Mouse (Mus musculus) left cerebral cortex, adult 9 months (tissue): ENCODE measurements around the gene Spice1.

Experiments
- DNase-seq, 2 experiments: peaks; one replicate each; pipeline ENCODE4 v3.0.0; 2022; ENCODE audit warnings: low spot score in 2 of 2

The Spice1 gene

GRCm38 (mm10) chr16:44347071-44347901 lies at the start of gene Spice1:
Spice1 (plus strand) TSS chr16:44347121.
- peak; percentile 64 to 91 for DNase-seq

GRCm38 (mm10) chr16:44299438-44300093 lies 47.4 kb upstream of the Spice1 start:
- DNase-seq: no peak

GRCm38 (mm10) chr16:44302126-44302892 lies 44.6 kb upstream of the Spice1 start:
- DNase-seq: no peak

GRCm38 (mm10) chr16:44303822-44304221 lies 43.1 kb upstream of the Spice1 start:
- DNase-seq: no peak

- no peak for DNase-seq
Observed at GRCm38 (mm10) chr16:44305606-44306005, 41.3 kb upstream of the Spice1 start.

- DNase-seq: no peak
Observed at GRCm38 (mm10) chr16:44313422-44313821, 33.5 kb upstream of the Spice1 start.

- no peak for DNase-seq
Observed at GRCm38 (mm10) chr16:44316350-44316749, 30.6 kb upstream of the Spice1 start.

GRCm38 (mm10) chr16:44320232-44320631 lies 26.7 kb upstream of the Spice1 start:
- DNase-seq: no peak

- DNase-seq: no peak
Observed at GRCm38 (mm10) chr16:44328644-44329043, 18.3 kb upstream of the Spice1 start.

GRCm38 (mm10) chr16:44330657-44331056 lies 16.3 kb upstream of the Spice1 start:
- DNase-seq: no peak

GRCm38 (mm10) chr16:44331154-44331553 lies 15.8 kb upstream of the Spice1 start:
- peak in 1 of 2 experiments; percentile 33 for DNase-seq

- DNase-seq: peak in 1 of 2 experiments; percentile 25
Observed at GRCm38 (mm10) chr16:44331671-44331994, 15.3 kb upstream of the Spice1 start.

GRCm38 (mm10) chr16:44331995-44332860 lies 14.7 kb upstream of the Spice1 start:
- DNase-seq: peak in 1 of 2 experiments; percentile 14

- peak in 1 of 2 experiments; percentile 67 for DNase-seq
Observed at GRCm38 (mm10) chr16:44332861-44333284, 14.0 kb upstream of the Spice1 start, which contains the start of gene Sidt1. Sidt1 (minus strand) TSS chr16:44333196.

GRCm38 (mm10) chr16:44337541-44337940 lies 9.4 kb upstream of the Spice1 start:
- DNase-seq: no peak

GRCm38 (mm10) chr16:44349801-44350397 lies 3.0 kb downstream of the Spice1 start:
- no peak for DNase-seq

GRCm38 (mm10) chr16:44356291-44356690 lies 9.4 kb downstream of the Spice1 start:
- no peak for DNase-seq

- DNase-seq: no peak
Observed at GRCm38 (mm10) chr16:44357571-44358268, 10.8 kb downstream of the Spice1 start.

- peak in 1 of 2 experiments; percentile 33 for DNase-seq
Observed at GRCm38 (mm10) chr16:44361921-44362890, 15.3 kb downstream of the Spice1 start.
